Mouse (Mus musculus): ENCODE measurements around the gene Fam219a. TPM values are rescaled to one million over a fixed set of nuclear protein-coding genes. Genes with fewer than 3 reads are reported as not detected.

Gene Fam219a
- 9.3 and 10.1 TPM in 2 replicates for polyA plus RNA-seq (2016; fragmentation: Nextera tagmentation; extraction: Ambion mirVana)

DNA sequence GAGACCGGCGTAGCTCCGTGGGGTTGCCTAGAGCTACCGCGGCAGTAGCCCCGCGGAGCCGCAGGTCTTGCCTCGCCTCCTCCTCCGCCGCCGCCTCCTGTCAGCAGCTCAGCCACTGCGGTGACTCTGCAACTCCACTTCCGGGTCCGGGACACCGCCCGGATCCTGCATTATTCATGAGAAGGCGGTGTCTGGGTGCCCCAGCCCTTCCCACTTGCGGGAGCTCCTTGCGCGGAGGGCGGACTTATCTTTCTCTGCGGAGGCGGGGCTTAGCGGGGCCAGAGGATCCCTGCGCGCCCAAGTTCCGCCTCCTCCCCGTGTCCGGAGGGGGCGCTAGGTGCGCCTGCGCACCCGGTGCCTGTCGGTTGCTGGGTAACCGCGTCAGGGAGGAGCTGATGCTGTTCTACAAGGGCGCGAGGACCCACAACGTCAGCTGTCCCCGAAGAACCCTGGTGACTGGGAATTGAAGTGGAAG lies at the start of gene Fam219a, which contains the start of gene Dnaic1:
TSS of gene Fam219a (minus strand) at position 128 of the 475 bp plus-strand sequence.
TSS of gene Dnaic1 (plus strand) at position 365 of the 475 bp plus-strand sequence.
- H3K9me3 ChIP-seq = no peaks in the 10 kb centered on the region
- peaks cover 6% of the 10 kb centered on the region; the same call in 1 of the 2 replicates for H3K27me3 ChIP-seq
- WGBS = under 1% methylated on average over 41 of the region's 41 CpGs
- peak within 1 kb of the TSS; percentile 93 for H3K27ac ChIP-seq
- H3K4me2 ChIP-seq = peak within 1 kb of the TSS; percentile 66
- ATAC-seq (ENCODE audit: low FRiP score) = peak; percentile 98
- peaks cover 39% of the 10 kb centered on the region for H3K4me1 ChIP-seq
- no peaks in the 10 kb centered on the region for H3K36me3 ChIP-seq (replicated peaks)
- peak within 1 kb of the TSS; percentile 89 for H3K9ac ChIP-seq
- peak within 1 kb of the TSS; percentile 83 for H3K4me3 ChIP-seq (replicated peaks)

GRCm38 (mm10) chr4:41615661-41616599 lies 46.6 kb upstream of the Fam219a start:
- Histone ChIP-seq H3K27ac (no peak overlapping the region), H3K27me3 (peaks cover 34% of the 10 kb centered on the region), H3K4me3 (replicated peaks) (no peak overlapping the region), H3K9me3 (no peaks in the 10 kb centered on the region), H3K36me3 (replicated peaks) (no peaks in the 10 kb centered on the region), H3K4me2 (no peak overlapping the region), H3K4me1 (peaks cover 68% of the 10 kb centered on the region), H3K9ac (no peak overlapping the region)
- ATAC-seq (ENCODE audit: low FRiP score) = peak; percentile 25; the same call in 1 of the 2 replicates
- WGBS = 61% methylated on average over 9 of the region's 9 CpGs

DNA sequence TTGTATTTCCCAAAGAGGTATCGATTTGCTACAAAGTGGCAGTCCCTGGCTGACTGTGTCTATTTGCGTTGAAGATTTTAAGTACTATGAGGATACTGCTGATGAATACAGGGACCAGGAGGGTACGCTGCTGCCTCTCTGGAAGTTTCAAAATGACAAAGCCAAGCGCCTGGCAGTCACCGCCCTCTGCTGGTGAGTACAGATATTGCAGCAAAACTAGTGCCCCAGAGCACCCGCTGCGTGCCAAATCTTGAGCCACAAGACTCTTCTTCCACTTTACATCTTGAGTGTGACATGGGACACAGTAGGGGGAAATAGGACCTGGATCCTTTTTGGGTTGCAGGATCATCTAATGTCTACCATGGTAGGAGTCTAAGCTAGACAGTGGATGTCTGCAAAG lies 44.8 kb upstream of the Fam219a start:
- H3K36me3 ChIP-seq (replicated peaks) = no peaks in the 10 kb centered on the region
- H3K27me3 ChIP-seq = peaks cover 21% of the 10 kb centered on the region
- H3K4me1 ChIP-seq = peaks cover 77% of the 10 kb centered on the region
- H3K4me2 ChIP-seq = no peak overlapping the region
- H3K4me3 ChIP-seq (replicated peaks) = no peak overlapping the region
- H3K9ac ChIP-seq = no peak overlapping the region
- no peak for ATAC-seq (ENCODE audit: low FRiP score)
- no peak overlapping the region for H3K27ac ChIP-seq
- 7% methylated on average over 7 of the region's 7 CpGs for WGBS
- no peaks in the 10 kb centered on the region for H3K9me3 ChIP-seq

GRCm38 (mm10) chr4:41612166-41612565 lies 42.8 kb upstream of the Fam219a start:
- WGBS = 17% methylated on average over 8 of the region's 8 CpGs
- Histone ChIP-seq H3K4me3 (replicated peaks) (no peak overlapping the region), H3K9ac (no peak overlapping the region), H3K36me3 (replicated peaks) (no peaks in the 10 kb centered on the region), H3K4me2 (no peak overlapping the region), H3K9me3 (no peaks in the 10 kb centered on the region), H3K27ac (peak overlapping the region; percentile 89), H3K27me3 (peaks cover 27% of the 10 kb centered on the region), H3K4me1 (peaks cover 64% of the 10 kb centered on the region)
- peak; percentile 70 for ATAC-seq (ENCODE audit: low FRiP score)

DNA sequence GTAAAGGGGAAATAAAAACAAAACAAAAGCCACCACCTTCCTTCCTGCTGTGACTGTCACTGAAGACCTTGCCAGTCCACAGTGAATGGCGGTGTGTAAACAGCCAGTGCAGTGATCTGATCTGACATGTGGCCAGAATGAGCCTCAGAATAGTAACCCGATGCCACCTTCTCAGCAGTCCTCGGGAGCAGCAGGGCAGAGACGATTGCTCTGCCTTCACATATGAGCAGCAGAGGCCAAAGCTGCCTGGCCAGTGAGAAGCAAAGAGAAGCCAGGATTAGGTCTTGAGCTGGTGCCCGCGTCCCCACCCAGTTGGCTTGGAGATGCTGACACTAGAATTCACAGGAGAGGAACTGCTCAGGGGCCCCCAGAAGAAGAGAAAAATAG lies 41.2 kb upstream of the Fam219a start:
- H3K9me3 ChIP-seq = no peaks in the 10 kb centered on the region
- H3K4me2 ChIP-seq = no peak overlapping the region
- no peak overlapping the region for H3K9ac ChIP-seq
- no peak for ATAC-seq (ENCODE audit: low FRiP score)
- no peak overlapping the region for H3K27ac ChIP-seq
- H3K27me3 ChIP-seq = peaks cover 22% of the 10 kb centered on the region
- no peaks in the 10 kb centered on the region for H3K36me3 ChIP-seq (replicated peaks)
- WGBS = 37% methylated on average over 6 of the region's 6 CpGs
- no peak overlapping the region for H3K4me3 ChIP-seq (replicated peaks)
- peaks cover 57% of the 10 kb centered on the region for H3K4me1 ChIP-seq

DNA sequence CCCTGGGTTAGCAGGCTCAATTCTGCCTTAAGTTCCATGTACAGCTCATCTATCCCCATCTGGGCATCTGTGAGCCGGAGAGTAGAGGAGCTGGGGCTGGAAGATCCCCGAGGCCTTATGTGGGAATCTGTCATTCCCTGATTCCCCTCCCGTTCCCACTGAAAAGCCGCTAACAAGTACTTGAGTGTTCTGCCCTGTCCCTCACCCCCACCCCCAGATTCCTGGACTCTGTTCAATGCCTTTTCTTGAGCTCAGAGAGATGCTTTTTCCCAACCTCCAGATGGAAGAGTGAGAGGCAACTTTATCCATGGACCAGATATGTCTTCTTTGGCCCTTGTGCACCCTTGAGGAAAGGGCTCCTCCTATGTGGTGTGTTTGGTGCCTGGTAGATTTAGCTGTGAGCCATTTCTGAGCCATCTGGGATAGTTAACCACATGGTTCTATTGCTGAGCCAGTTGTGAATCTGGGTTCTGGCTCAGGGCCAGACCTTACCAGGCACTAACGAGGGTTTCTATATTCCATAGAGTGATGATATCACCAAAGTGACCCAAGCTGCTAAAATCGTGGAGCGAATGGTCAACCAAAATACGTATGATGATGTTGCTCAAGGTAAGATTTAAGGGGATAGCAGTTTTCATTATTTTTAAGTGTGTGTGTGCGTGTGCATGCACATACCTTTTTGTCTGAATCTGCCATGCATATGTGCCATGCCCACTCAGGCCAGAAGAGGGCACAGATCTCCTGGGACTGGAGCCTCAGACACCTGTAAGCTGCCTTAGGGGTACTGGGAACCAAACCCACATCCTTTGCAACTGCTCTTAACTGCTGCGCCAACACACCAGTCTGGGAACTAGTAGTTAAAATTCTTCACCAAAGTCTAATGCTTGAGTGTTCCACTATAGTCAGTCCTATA lies 40.6 kb upstream of the Fam219a start:
- H3K36me3 ChIP-seq (replicated peaks) = no peaks in the 10 kb centered on the region
- ATAC-seq (ENCODE audit: low FRiP score) = no peak
- no peak overlapping the region for H3K4me2 ChIP-seq
- WGBS = 74% methylated on average over 10 of the region's 10 CpGs
- no peak overlapping the region for H3K9ac ChIP-seq
- H3K9me3 ChIP-seq = no peaks in the 10 kb centered on the region
- H3K27ac ChIP-seq = no peak overlapping the region
- peaks cover 55% of the 10 kb centered on the region for H3K4me1 ChIP-seq
- 0 out of 2 replicates have a peak, but pooled peaks cover 15% of the 10 kb centered on the region for H3K27me3 ChIP-seq
- no peak overlapping the region for H3K4me3 ChIP-seq (replicated peaks)

DNA sequence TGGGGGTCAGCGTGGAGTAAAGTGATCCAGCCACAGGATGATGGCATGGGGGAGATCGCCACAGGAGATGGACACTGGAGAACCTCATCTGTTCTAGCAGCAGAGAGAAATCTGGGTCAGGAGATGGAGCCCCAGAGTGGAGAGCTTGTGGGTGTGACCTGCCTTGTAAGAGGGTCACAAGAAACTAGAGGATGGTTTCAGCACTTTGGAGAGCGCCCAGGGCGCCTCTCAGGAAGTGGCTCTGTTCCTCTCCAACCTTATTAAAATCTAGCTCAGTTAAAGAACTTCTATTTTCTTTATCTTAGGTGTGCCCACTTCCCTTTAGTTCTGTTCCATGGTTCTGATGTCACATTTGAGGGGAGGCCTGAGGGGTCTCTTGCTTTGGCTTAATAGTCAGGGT lies 37.4 kb upstream of the Fam219a start:
- Histone ChIP-seq H3K27me3 (peaks cover 39% of the 10 kb centered on the region), H3K4me3 (replicated peaks) (no peak overlapping the region), H3K36me3 (replicated peaks) (no peaks in the 10 kb centered on the region), H3K9ac (no peak overlapping the region), H3K9me3 (no peaks in the 10 kb centered on the region), H3K4me1 (peaks cover 38% of the 10 kb centered on the region), H3K4me2 (no peak overlapping the region), H3K27ac (no peak overlapping the region)
- ATAC-seq (ENCODE audit: low FRiP score) = no peak
- 49% methylated on average over 4 of the region's 4 CpGs for WGBS

DNA sequence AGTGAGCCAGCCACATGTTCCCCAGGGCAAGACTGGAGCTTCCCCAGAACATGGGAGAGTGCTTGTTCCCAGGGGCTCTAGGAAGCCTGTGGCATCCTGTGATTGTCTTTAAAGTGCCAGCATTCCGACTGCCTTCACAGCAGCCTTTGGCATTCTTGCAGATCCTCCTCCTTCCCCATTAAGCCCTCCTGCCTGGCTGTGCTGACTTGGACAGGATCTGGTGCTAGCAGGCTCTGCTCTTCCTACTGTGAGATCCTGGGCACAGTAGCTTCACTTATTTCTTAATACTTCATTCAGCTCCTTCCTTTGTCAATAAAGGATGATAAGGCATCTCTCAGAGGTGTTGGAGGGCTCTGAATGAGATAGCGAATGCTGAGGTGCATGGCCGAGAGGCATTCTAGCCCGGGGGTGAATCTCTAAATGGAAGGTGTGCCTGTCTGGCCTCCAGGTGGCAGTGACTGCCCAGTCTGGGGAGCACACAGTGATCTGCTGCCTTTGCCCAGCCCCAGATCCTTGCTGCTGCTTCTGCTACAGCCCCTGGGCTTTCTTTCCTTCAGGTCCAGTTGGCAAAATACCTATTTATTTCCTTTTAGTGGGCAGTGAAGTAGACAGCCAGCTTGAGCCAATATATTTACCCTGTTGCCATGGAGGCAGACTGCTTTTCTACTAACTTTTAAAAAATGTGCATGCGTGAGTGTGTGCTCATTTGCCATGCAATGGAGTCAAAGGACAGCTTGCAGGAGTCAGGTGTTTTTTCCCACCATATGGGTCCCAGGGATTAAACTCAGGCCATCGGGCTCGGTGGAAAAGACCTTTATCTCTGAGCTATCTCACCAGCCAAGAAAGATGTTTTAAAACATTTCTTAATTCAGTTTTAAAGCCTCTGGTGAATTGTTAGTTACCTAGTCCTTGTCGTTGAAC lies 35.4 kb upstream of the Fam219a start:
- no peak; the same call in 1 of the 2 replicates for ATAC-seq (ENCODE audit: low FRiP score)
- no peak overlapping the region for H3K27ac ChIP-seq
- H3K4me3 ChIP-seq (replicated peaks) = no peak overlapping the region
- 38% methylated on average over 8 of the region's 8 CpGs for WGBS
- H3K36me3 ChIP-seq (replicated peaks) = no peaks in the 10 kb centered on the region
- no peaks in the 10 kb centered on the region for H3K9me3 ChIP-seq
- H3K27me3 ChIP-seq = peaks cover 36% of the 10 kb centered on the region
- no peak overlapping the region for H3K4me2 ChIP-seq
- peaks cover 19% of the 10 kb centered on the region for H3K4me1 ChIP-seq
- no peak overlapping the region for H3K9ac ChIP-seq

DNA sequence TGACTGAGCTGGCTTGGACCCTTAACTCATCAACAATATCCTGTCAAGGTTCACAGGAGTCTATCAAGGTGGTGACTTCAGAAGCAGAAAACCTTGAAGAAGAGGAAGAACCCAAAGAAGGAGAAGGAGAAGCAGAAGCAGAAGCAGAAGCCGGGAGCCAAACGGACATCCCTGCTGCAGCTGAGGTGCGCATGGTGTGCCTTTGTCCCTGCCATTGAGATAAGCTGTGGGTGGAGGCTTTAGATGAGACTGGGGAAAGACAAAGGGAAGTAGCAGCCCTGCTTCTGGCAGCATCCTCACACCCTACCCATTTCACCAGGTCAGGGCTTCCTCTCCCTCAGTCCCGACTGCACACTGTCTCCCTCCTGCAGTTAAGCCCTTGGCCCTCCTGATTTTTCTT lies 33.5 kb upstream of the Fam219a start:
- no peak overlapping the region for H3K4me3 ChIP-seq (replicated peaks)
- H3K9ac ChIP-seq = no peak overlapping the region
- no peak for ATAC-seq (ENCODE audit: low FRiP score)
- H3K9me3 ChIP-seq = no peaks in the 10 kb centered on the region
- H3K4me1 ChIP-seq = peaks cover 14% of the 10 kb centered on the region
- no peak overlapping the region for H3K27ac ChIP-seq
- H3K27me3 ChIP-seq = peaks cover 30% of the 10 kb centered on the region
- no peak overlapping the region for H3K4me2 ChIP-seq
- 22% methylated on average over 4 of the region's 4 CpGs for WGBS
- no peaks in the 10 kb centered on the region for H3K36me3 ChIP-seq (replicated peaks)

GRCm38 (mm10) chr4:41583353-41583752 lies 14.0 kb upstream of the Fam219a start:
- peaks cover 8% of the 10 kb centered on the region; the same call in 1 of the 2 replicates for H3K4me1 ChIP-seq
- no peak overlapping the region for H3K4me3 ChIP-seq (replicated peaks)
- no peak for ATAC-seq (ENCODE audit: low FRiP score)
- peaks cover 12% of the 10 kb centered on the region for H3K27me3 ChIP-seq
- H3K9ac ChIP-seq = no peak overlapping the region
- 77% methylated on average over 7 of the region's 7 CpGs for WGBS
- no peak overlapping the region for H3K4me2 ChIP-seq
- H3K27ac ChIP-seq = no peak overlapping the region
- no peaks in the 10 kb centered on the region for H3K9me3 ChIP-seq
- H3K36me3 ChIP-seq (replicated peaks) = no peaks in the 10 kb centered on the region

- no peaks in the 10 kb centered on the region for H3K36me3 ChIP-seq (replicated peaks)
- no peak overlapping the region for H3K9ac ChIP-seq
- H3K27me3 ChIP-seq = peaks cover 6% of the 10 kb centered on the region; the same call in 1 of the 2 replicates
- ATAC-seq (ENCODE audit: low FRiP score) = no peak
- no peak overlapping the region for H3K4me2 ChIP-seq
- no peaks in the 10 kb centered on the region for H3K9me3 ChIP-seq
- no peak overlapping the region for H3K4me3 ChIP-seq (replicated peaks)
- WGBS = 42% methylated on average over 6 of the region's 6 CpGs
- H3K4me1 ChIP-seq = peaks cover 24% of the 10 kb centered on the region
- no peak overlapping the region for H3K27ac ChIP-seq
These were observed 6.6 kb upstream of the Fam219a start for GRCm38 (mm10) chr4:41575914-41576313.
